Comparison of ENCODE assay signal across 29 mouse cellular contexts in genomic region chr6:82110473-82110872, GRCm38 (mm10).
DNase-seq lines count a peak whose midpoint lies in the region; ATAC-seq and TF ChIP-seq lines count a peak whose summit lies in the region.
"Had no signal": no experiment of that assay in that cellular context is flagged by ENCODE, and none has a peak within 500 bp of the region (broad histone marks: within the 10 kb centered on the region; RNA-seq: fewer than 3 reads in every experiment).

No protein-coding gene starts in this region.

- no peak for DNase-seq in lung, postnatal 25 days (ENCODE audit: low spot score)
- peak; percentile 69 for DNase-seq in lung, postnatal 10 days
- no peak for DNase-seq in T-cell, adult 2 months (ENCODE audit: low spot score)
- no peak for DNase-seq in forebrain, postnatal 0 days
- DNase-seq: adrenal gland, postnatal 14 days; B cell, adult 2 months; cerebellum, adult 11 months; cerebellum, adult 9-11 months; gastrocnemius, adult 2 months; gastrocnemius, postnatal 36 days; heart, adult 2 months; kidney, postnatal 10 days; layer of hippocampus, postnatal 36 days; left cerebral cortex, postnatal 4 days; liver, postnatal 0 days; thymus, adult 2 months; thymus, postnatal 4 days had no signal

- WGBS in lung, embryonic 15.5 days, result 35% methylated on average over 7 of the region's 7 CpGs
- WGBS in intestine, embryonic 15.5 days, result 47% methylated on average over 7 of the region's 7 CpGs
- 38% methylated on average over 7 of the region's 7 CpGs for WGBS in stomach, embryonic 15.5 days
- 79% methylated on average over 7 of the region's 7 CpGs for whole genome bisulfite sequencing in forebrain, postnatal 0 days

- no peak overlapping the region for H3K4me2 ChIP-seq in lung, embryonic 15.5 days
- H3K4me2 ChIP-seq in intestine, embryonic 15.5 days (replicated peaks), result no peak overlapping the region
- no peak overlapping the region for H3K4me2 ChIP-seq in stomach, embryonic 15.5 days
- no peak overlapping the region for H3K4me2 ChIP-seq in forebrain, postnatal 0 days (ENCODE audit: low read depth)
- H3K4me2 ChIP-seq: forebrain, embryonic 13.5 days; heart, embryonic 12.5 days; hindbrain, embryonic 15.5 days; liver, embryonic 12.5 days; midbrain, embryonic 12.5 days; neural tube, embryonic 13.5 days had no signal

- peaks cover 8% of the 10 kb centered on the region; the same call in 1 of the 2 replicates for H3K4me1 ChIP-seq in lung, embryonic 15.5 days
- H3K4me1 ChIP-seq in intestine, embryonic 15.5 days (replicated peaks), result no peaks in the 10 kb centered on the region
- peaks cover 2% of the 10 kb centered on the region; the same call in 1 of the 2 replicates for H3K4me1 ChIP-seq in stomach, embryonic 15.5 days
- H3K4me1 ChIP-seq in forebrain, postnatal 0 days (ENCODE audit: insufficient read depth), result no peaks in the 10 kb centered on the region
- H3K4me1 ChIP-seq: forebrain, embryonic 13.5 days; hindbrain, embryonic 15.5 days; liver, embryonic 12.5 days; midbrain, embryonic 12.5 days; neural tube, embryonic 13.5 days had no signal

- no peak overlapping the region for H3K4me3 ChIP-seq in lung, embryonic 15.5 days
- H3K4me3 ChIP-seq in intestine, embryonic 15.5 days (replicated peaks), result no peak overlapping the region
- no peak overlapping the region for H3K4me3 ChIP-seq in stomach, embryonic 15.5 days (replicated peaks)
- H3K4me3 ChIP-seq in forebrain, postnatal 0 days (ENCODE audit: low read depth, low read length), result no peak overlapping the region
- H3K4me3 ChIP-seq: forebrain, embryonic 13.5 days; gastrocnemius, adult 2 months; heart, adult 2 months; heart, embryonic 12.5 days; hindbrain, embryonic 15.5 days; liver, embryonic 12.5 days; megakaryocyte, embryonic 14.5 days; midbrain, embryonic 12.5 days; neural tube, embryonic 13.5 days had no signal

- no peaks in the 10 kb centered on the region for H3K36me3 ChIP-seq in lung, embryonic 15.5 days
- no peaks in the 10 kb centered on the region for H3K36me3 ChIP-seq in intestine, embryonic 15.5 days
- H3K36me3 ChIP-seq in stomach, embryonic 15.5 days, result no peaks in the 10 kb centered on the region
- H3K36me3 ChIP-seq in forebrain, postnatal 0 days (ENCODE audit: insufficient read depth), result no peaks in the 10 kb centered on the region
- H3K36me3 ChIP-seq: heart, embryonic 12.5 days; hindbrain, embryonic 15.5 days; liver, embryonic 12.5 days; midbrain, embryonic 12.5 days; neural tube, embryonic 13.5 days had no signal

- H3K9ac ChIP-seq in lung, embryonic 15.5 days, result no peak overlapping the region
- no peak overlapping the region for H3K9ac ChIP-seq in intestine, embryonic 15.5 days
- H3K9ac ChIP-seq in stomach, embryonic 15.5 days, result no peak overlapping the region
- H3K9ac ChIP-seq in forebrain, postnatal 0 days, result no peak overlapping the region
- H3K9ac ChIP-seq: forebrain, embryonic 13.5 days; heart, embryonic 12.5 days; hindbrain, embryonic 15.5 days; liver, embryonic 12.5 days; liver, postnatal 0 days; midbrain, embryonic 12.5 days; neural tube, embryonic 13.5 days had no signal

- peak; percentile 27; the same call in 1 of the 2 replicates for ATAC-seq in lung, embryonic 15.5 days (ENCODE audit: borderline replicate concordance, extremely low read depth, low FRiP score, low TSS enrichment)
- 0 out of 2 replicates have a peak, but pooled peaks have one; percentile 42 for ATAC-seq in intestine, embryonic 15.5 days
- ATAC-seq in stomach, embryonic 15.5 days (ENCODE audit: insufficient read depth, low FRiP score, low read depth), result no peak
- no peak for ATAC-seq in forebrain, postnatal 0 days
- ATAC-seq in activated CD4-positive, CD25-positive, alpha-beta regulatory T cell, adult 4 months, result no peak
- ATAC-seq: forebrain, embryonic 13.5 days; inflammation-experienced regulatory T-cells, adult 6 months; liver, embryonic 12.5 days; liver, postnatal 0 days had no signal

- H3K9me3 ChIP-seq in lung, embryonic 15.5 days, result no peaks in the 10 kb centered on the region
- H3K9me3 ChIP-seq in intestine, embryonic 15.5 days, result no peaks in the 10 kb centered on the region
- H3K9me3 ChIP-seq in stomach, embryonic 15.5 days, result no peaks in the 10 kb centered on the region
- H3K9me3 ChIP-seq in forebrain, postnatal 0 days (ENCODE audit: low read length), result no peaks in the 10 kb centered on the region
- H3K9me3 ChIP-seq: forebrain, embryonic 13.5 days; heart, embryonic 12.5 days; hindbrain, embryonic 15.5 days; liver, embryonic 12.5 days; megakaryocyte, embryonic 14.5 days; midbrain, embryonic 12.5 days; neural tube, embryonic 13.5 days had no signal

- TF ChIP-seq CTCF in forebrain, postnatal 0 days (IDR thresholded peaks at IDR 0.05; ENCODE audit: low read depth), result no peak

- no peaks in the 10 kb centered on the region for H3K27me3 ChIP-seq in lung, embryonic 15.5 days
- H3K27me3 ChIP-seq in intestine, embryonic 15.5 days (replicated peaks), result no peaks in the 10 kb centered on the region
- no peaks in the 10 kb centered on the region for H3K27me3 ChIP-seq in stomach, embryonic 15.5 days (replicated peaks)
- H3K27me3 ChIP-seq in forebrain, postnatal 0 days (ENCODE audit: insufficient read depth, low read length), result no peaks in the 10 kb centered on the region
- H3K27me3 ChIP-seq: forebrain, embryonic 13.5 days; hindbrain, embryonic 15.5 days; liver, embryonic 12.5 days; midbrain, embryonic 12.5 days; neural tube, embryonic 13.5 days had no signal

- H3K27ac ChIP-seq in lung, embryonic 15.5 days, result peak overlapping the region; percentile 89
- no peak overlapping the region for H3K27ac ChIP-seq in intestine, embryonic 15.5 days
- peak overlapping the region; percentile 69 for H3K27ac ChIP-seq in stomach, embryonic 15.5 days
- no peak overlapping the region for H3K27ac ChIP-seq in forebrain, postnatal 0 days (ENCODE audit: low read depth, low read length)
- H3K27ac ChIP-seq: forebrain, embryonic 13.5 days; gastrocnemius, adult 2 months; heart, adult 2 months; hindbrain, embryonic 15.5 days; liver, embryonic 12.5 days; midbrain, embryonic 12.5 days; neural tube, embryonic 13.5 days had no signal

Comparison
In these comparisons a context has a peak if more than half of its experiments do, and no peak if none do; other contexts are left out.
1. ATAC-seq: peak in lung, embryonic 15.5 days (single experiment) and intestine, embryonic 15.5 days (single experiment); none in stomach, embryonic 15.5 days (single experiment), forebrain, postnatal 0 days (single experiment) and activated CD4-positive, CD25-positive, alpha-beta regulatory T cell, adult 4 months (single experiment).
2. H3K27ac ChIP-seq: peak in lung, embryonic 15.5 days (single experiment) and stomach, embryonic 15.5 days (single experiment); none in intestine, embryonic 15.5 days (single experiment) and forebrain, postnatal 0 days (single experiment).